Comparison of ENCODE assay signal across 18 mouse cellular contexts in the genomic region with DNA sequence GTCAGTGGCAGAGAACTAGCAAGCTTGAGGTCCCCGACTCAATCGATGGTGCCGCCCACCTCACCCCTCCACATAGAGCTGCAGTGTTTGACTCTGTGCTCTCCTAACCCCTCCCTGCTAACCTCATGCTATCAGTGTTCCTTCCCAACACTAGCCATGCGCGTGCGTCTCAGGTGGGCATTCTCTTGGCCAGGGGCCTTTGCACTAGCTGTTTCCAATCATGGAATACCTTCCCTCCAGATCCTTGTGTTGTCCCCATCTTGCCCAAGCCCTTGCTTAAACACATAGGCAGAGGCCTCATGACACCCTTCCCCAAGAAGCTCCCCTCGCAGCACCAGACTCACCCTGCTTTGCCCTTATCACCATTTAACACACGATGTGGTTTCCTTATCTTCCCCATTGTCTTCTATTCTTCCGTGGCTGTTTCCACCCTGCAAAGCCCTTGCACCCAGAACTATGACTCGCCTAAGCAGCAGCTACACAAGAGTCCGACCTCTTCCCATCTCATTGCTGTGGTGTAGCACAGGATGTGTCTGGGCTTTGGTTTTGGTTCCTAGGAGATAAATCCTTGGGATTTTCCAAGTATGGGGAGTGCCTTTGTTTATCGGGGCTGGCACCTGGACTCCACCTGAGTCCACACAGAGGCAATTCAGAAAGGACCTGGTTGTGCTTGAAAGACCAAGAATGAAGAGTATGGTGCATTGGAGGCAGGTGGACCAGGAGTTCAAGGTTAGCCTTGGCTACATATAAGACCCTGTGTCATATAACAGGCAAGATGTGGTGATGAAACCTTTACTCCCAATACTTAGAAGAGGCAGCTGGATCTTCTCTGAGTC. TPM values are rescaled to one million over a fixed set of nuclear protein-coding genes. Genes with fewer than 3 reads are reported as not detected.
DNase-seq lines count a peak whose midpoint lies in the region; ATAC-seq lines count a peak whose summit lies in the region.
"Had no signal": no experiment of that assay in that cellular context is flagged by ENCODE, and none has a peak within 500 bp of the region (broad histone marks: within the 10 kb centered on the region; RNA-seq: fewer than 3 reads in every experiment).

No protein-coding gene starts in this region.

- intact Hi-C loops in heart, postnatal 10 days (cut with DNase I), result loop anchor here (5.0 kb wide), 1 partner anchor 155 kb away; no protein-coding TSS in a partner anchor
- intact Hi-C loops in gastrocnemius, postnatal 36 days (cut with DNase I), result loop anchor here (5.0 kb wide), 1 partner anchor 155 kb away; no protein-coding TSS in a partner anchor

- peaks cover 8% of the 10 kb centered on the region for H3K36me3 ChIP-seq in heart, embryonic 13.5 days
- H3K36me3 ChIP-seq: hindbrain, embryonic 15.5 days; midbrain, embryonic 15.5 days had no signal

- peaks cover 39% of the 10 kb centered on the region for H3K4me1 ChIP-seq in heart, embryonic 13.5 days

- no peak for DNase-seq in heart, postnatal 10 days
- DNase-seq in gastrocnemius, postnatal 36 days, result no peak
- DNase-seq in layer of hippocampus, adult 9-11 months, result no peak
- DNase-seq in adrenal gland, postnatal 10 days, result no peak
- DNase-seq: cerebellum, adult 11 months; forebrain, postnatal 0 days; kidney, adult 8-10 months; right cerebral cortex, postnatal 25 days had no signal

- H3K4me3 ChIP-seq in heart, embryonic 13.5 days, result no peak overlapping the region
- H3K4me3 ChIP-seq: midbrain, embryonic 15.5 days had no signal

- no peak for ATAC-seq in heart, embryonic 13.5 days (ENCODE audit: extremely low read depth, insufficient number of reproducible peaks, low FRiP score, low TSS enrichment)
- ATAC-seq in activated CD4-positive, CD25-positive, alpha-beta regulatory T cell, adult 4 months, result peak; percentile 12
- ATAC-seq in hematopoietic stem cell, adult 5-6 weeks (replicated peaks in 1 of 2; ENCODE audit: insufficient read depth in 1 of 2, low FRiP score in 2 of 2, low TSS enrichment in 1 of 2, low read depth in 1 of 2, poor library complexity in 2 of 2, severe bottlenecking in 2 of 2), result peak; percentile 64 to 80
- peak; percentile 71 for ATAC-seq in megakaryocyte progenitor cell, adult 5-6 weeks (replicated peaks; ENCODE audit: poor library complexity)
- ATAC-seq: midbrain, embryonic 15.5 days had no signal

- peak overlapping the region; percentile 24; the same call in 1 of the 2 replicates for H3K27ac ChIP-seq in heart, embryonic 13.5 days (replicated peaks)
- H3K27ac ChIP-seq: hindbrain, embryonic 15.5 days; lung, embryonic 15.5 days; midbrain, embryonic 15.5 days; stomach, embryonic 15.5 days had no signal

- H3K9me3 ChIP-seq in heart, embryonic 13.5 days, result no peaks in the 10 kb centered on the region
- H3K9me3 ChIP-seq: hindbrain, embryonic 15.5 days; lung, embryonic 15.5 days; midbrain, embryonic 15.5 days; stomach, embryonic 15.5 days had no signal

- peak overlapping the region; percentile 50 for H3K9ac ChIP-seq in heart, embryonic 13.5 days
- H3K9ac ChIP-seq: forebrain, postnatal 0 days; hindbrain, embryonic 15.5 days; lung, embryonic 15.5 days; midbrain, embryonic 15.5 days; stomach, embryonic 15.5 days had no signal

- H3K4me2 ChIP-seq in heart, embryonic 13.5 days, result peak overlapping the region; percentile 28; the same call in 1 of the 2 replicates

- peaks cover 7% of the 10 kb centered on the region; the same call in 1 of the 2 replicates for H3K27me3 ChIP-seq in heart, embryonic 13.5 days (replicated peaks)
- H3K27me3 ChIP-seq: lung, embryonic 15.5 days; midbrain, embryonic 15.5 days; stomach, embryonic 15.5 days had no signal

- 57% methylated on average over 12 of the region's 12 CpGs for WGBS in heart, embryonic 13.5 days

RNA-seq across cellular contexts. Expression of gene Flt3l, which starts 1.2 kb away (rescaled TPM):
- polyA plus RNA-seq in heart, embryonic 13.5 days (2015; fragmentation: Nextera tagmentation; extraction: Ambion mirVana), result 0.88 and 1.0 TPM in 2 replicates
- 1 to 10 TPM; 5.7 to 6.5 TPM for total RNA-seq in heart, postnatal 10 days (2021)
- 100 to 1,000 TPM; 118 to 125 TPM for polyA plus RNA-seq in activated CD4-positive, CD25-positive, alpha-beta regulatory T cell, adult 4 months (2017; shearing (Covaris generic))
- total RNA-seq in hematopoietic stem cell, adult 5-6 weeks (2017), result 15.7 and 18.9 TPM in 2 replicates
- total RNA-seq in megakaryocyte progenitor cell, adult 5-6 weeks (2015), result 8.2 and 8.5 TPM in 2 replicates
- total RNA-seq in megakaryocyte progenitor cell, adult 5-6 weeks (2017), result 4.7 and 7.0 TPM in 2 replicates
- 1 to 10 TPM; 2.8 to 4.0 TPM for total RNA-seq in gastrocnemius, postnatal 36 days (2021)
- 10 to 100 TPM in 1 of 2 experiments, 1 to 10 TPM in 1; 9.7 to 18.1 TPM for total RNA-seq in adrenal gland, postnatal 10 days (2021)

RNA-seq across cellular contexts. Expression of gene Gm45713, which starts 1.4 kb away (rescaled TPM):
- 0.17 TPM in 1 of 2 replicates, not detected in the other for polyA plus RNA-seq in heart, embryonic 13.5 days (2015; fragmentation: Nextera tagmentation; extraction: Ambion mirVana)
- total RNA-seq in heart, postnatal 10 days (2021), result not detected
- not detected for polyA plus RNA-seq in activated CD4-positive, CD25-positive, alpha-beta regulatory T cell, adult 4 months (2017; shearing (Covaris generic))
- 0.35 and 0.56 TPM in 2 replicates for total RNA-seq in hematopoietic stem cell, adult 5-6 weeks (2017)
- not detected in 2 replicates for total RNA-seq in megakaryocyte progenitor cell, adult 5-6 weeks (2015)
- 1.4 TPM in 1 of 2 replicates, not detected in the other for total RNA-seq in megakaryocyte progenitor cell, adult 5-6 weeks (2017)
- total RNA-seq in gastrocnemius, postnatal 36 days (2021), result not detected
- total RNA-seq in adrenal gland, postnatal 10 days (2021), result not detected
- total RNA-seq: forebrain, postnatal 0 days; left cerebral cortex, postnatal 25 days had no signal
- polyA plus RNA-seq: forebrain, postnatal 0 days; hindbrain, embryonic 15.5 days; midbrain, embryonic 15.5 days; neural tube, embryonic 14.5 days had no signal

RNA-seq across cellular contexts. Expression of gene Rpl13a, which starts 8.8 kb away (rescaled TPM):
- 688 and 785 TPM in 2 replicates for polyA plus RNA-seq in heart, embryonic 13.5 days (2015; fragmentation: Nextera tagmentation; extraction: Ambion mirVana)
- total RNA-seq in heart, postnatal 10 days (2021), result 100 to 1,000 TPM; 809 to 865 TPM
- 1,000 to 10,000 TPM; 7,090 to 8,122 TPM for polyA plus RNA-seq in activated CD4-positive, CD25-positive, alpha-beta regulatory T cell, adult 4 months (2017; shearing (Covaris generic))
- 3,499 and 4,043 TPM in 2 replicates for total RNA-seq in hematopoietic stem cell, adult 5-6 weeks (2017)
- 2,930 and 3,118 TPM in 2 replicates for total RNA-seq in megakaryocyte progenitor cell, adult 5-6 weeks (2015)
- 3,320 and 3,859 TPM in 2 replicates for total RNA-seq in megakaryocyte progenitor cell, adult 5-6 weeks (2017)
- 100 to 1,000 TPM; 488 to 598 TPM for total RNA-seq in gastrocnemius, postnatal 36 days (2021)
- total RNA-seq in adrenal gland, postnatal 10 days (2021), result 1,000 to 10,000 TPM; 1,643 to 1,697 TPM

RNA-seq across cellular contexts. Expression of gene Rps11, which starts 13.2 kb away (rescaled TPM):
- polyA plus RNA-seq in heart, embryonic 13.5 days (2015; fragmentation: Nextera tagmentation; extraction: Ambion mirVana), result 982 and 1,095 TPM in 2 replicates
- 100 to 1,000 TPM; 752 to 773 TPM for total RNA-seq in heart, postnatal 10 days (2021)
- polyA plus RNA-seq in activated CD4-positive, CD25-positive, alpha-beta regulatory T cell, adult 4 months (2017; shearing (Covaris generic)), result 1,000 to 10,000 TPM; 4,562 to 5,652 TPM
- total RNA-seq in hematopoietic stem cell, adult 5-6 weeks (2017), result 1,545 and 1,649 TPM in 2 replicates
- 3,046 and 3,197 TPM in 2 replicates for total RNA-seq in megakaryocyte progenitor cell, adult 5-6 weeks (2015)
- 1,081 and 1,541 TPM in 2 replicates for total RNA-seq in megakaryocyte progenitor cell, adult 5-6 weeks (2017)
- 100 to 1,000 TPM; 388 to 460 TPM for total RNA-seq in gastrocnemius, postnatal 36 days (2021)
- 1,000 to 10,000 TPM; 1,283 to 1,295 TPM for total RNA-seq in adrenal gland, postnatal 10 days (2021)

RNA-seq across cellular contexts. Expression of gene Pih1d1, which starts 16.7 kb away (rescaled TPM):
- 82.2 and 89.3 TPM in 2 replicates for polyA plus RNA-seq in heart, embryonic 13.5 days (2015; fragmentation: Nextera tagmentation; extraction: Ambion mirVana)
- total RNA-seq in heart, postnatal 10 days (2021), result 10 to 100 TPM; 47.1 to 49.0 TPM
- 10 to 100 TPM; 44.4 to 53.0 TPM for polyA plus RNA-seq in activated CD4-positive, CD25-positive, alpha-beta regulatory T cell, adult 4 months (2017; shearing (Covaris generic))
- 38.0 and 60.7 TPM in 2 replicates for total RNA-seq in hematopoietic stem cell, adult 5-6 weeks (2017)
- 114 and 146 TPM in 2 replicates for total RNA-seq in megakaryocyte progenitor cell, adult 5-6 weeks (2015)
- total RNA-seq in megakaryocyte progenitor cell, adult 5-6 weeks (2017), result 34.9 and 61.8 TPM in 2 replicates
- 10 to 100 TPM; 28.6 to 36.2 TPM for total RNA-seq in gastrocnemius, postnatal 36 days (2021)
- 10 to 100 TPM; 59.0 to 68.5 TPM for total RNA-seq in adrenal gland, postnatal 10 days (2021)
